Mouse (Mus musculus) brain, embryonic 14.5 days (tissue): ENCODE results near the gene Caap1.

Experiments used
- CTCF ChIP-seq: fragments of 200-500 bp; IDR thresholded peaks from 2 replicates; pipeline ENCODE4 v1.5.1; 2012; ENCODE audit warnings: inconsistent platforms, mild to moderate bottlenecking, moderate library complexity, borderline replicate concordance; ENCODE audit not compliant: insufficient read depth, insufficient read length; ENCODE audit errors: extremely low read depth
- POLR2A ChIP-seq: fragments of 200-500 bp; IDR thresholded peaks from 2 replicates; pipeline ENCODE4 v1.6.1; 2012; ENCODE audit warnings: mild to moderate bottlenecking, inconsistent platforms, borderline replicate concordance; ENCODE audit not compliant: poor library complexity, insufficient read depth, insufficient read length, severe bottlenecking; ENCODE audit errors: extremely low read depth

DNA sequence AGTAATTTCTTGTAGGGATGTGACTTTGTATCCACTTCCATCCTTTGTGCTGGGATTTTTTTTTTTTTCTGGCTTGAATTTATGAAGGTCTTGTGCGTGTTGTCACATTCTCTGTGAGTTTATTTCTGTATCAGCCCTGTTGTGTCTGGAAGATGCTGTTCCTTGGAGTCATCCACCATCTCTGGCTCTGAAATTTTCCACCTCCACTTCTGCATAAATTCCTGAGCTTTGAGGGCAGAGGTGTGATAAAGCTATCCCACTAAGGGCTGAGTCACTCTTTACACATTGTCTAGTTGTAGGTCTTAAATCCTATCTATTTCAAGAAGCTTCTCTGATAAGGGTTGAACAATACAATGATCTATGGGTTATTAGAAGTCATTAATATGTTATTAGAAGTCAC lies 101.7 kb downstream of the Caap1 start:
- TF ChIP-seq CTCF (no peak), POLR2A (no peak)
